Mouse (Mus musculus) kidney, postnatal 4 days (tissue): Measurements from ENCODE around the gene Hadh.
A peak's percentile ranks its signal among the peaks of the same experiment; 100 is the strongest.

Source experiments
- DNase-seq, 2 experiments: peaks; one replicate each; pipeline ENCODE4 v3.0.0; 2021; ENCODE audit warnings: mixed read lengths in 2 of 2

The Hadh gene

GRCm38 (mm10) chr3:131271559-131272373 lies at the start of gene Hadh:
Gene Hadh, minus strand, starts transcription at chr3:131272101.
- peak; percentile 92 to 95 for DNase-seq

GRCm38 (mm10) chr3:131320184-131320583 lies 48.3 kb upstream of the Hadh start:
- peak; percentile 89 to 90 for DNase-seq

- no peak for DNase-seq
These were observed 46.3 kb upstream of the Hadh start for GRCm38 (mm10) chr3:131318211-131318610.

- no peak for DNase-seq
These were observed 45.2 kb upstream of the Hadh start for GRCm38 (mm10) chr3:131317126-131317525.

GRCm38 (mm10) chr3:131315957-131316510 lies 44.1 kb upstream of the Hadh start:
- no peak for DNase-seq

- no peak for DNase-seq
These were observed 40.4 kb upstream of the Hadh start for GRCm38 (mm10) chr3:131312340-131312739.

GRCm38 (mm10) chr3:131310572-131310971 lies 38.7 kb upstream of the Hadh start:
- no peak for DNase-seq

- no peak for DNase-seq
These were observed 35.9 kb upstream of the Hadh start for GRCm38 (mm10) chr3:131307811-131308210.

GRCm38 (mm10) chr3:131306255-131306654 lies 34.4 kb upstream of the Hadh start:
- DNase-seq: no peak

GRCm38 (mm10) chr3:131303320-131303714 lies 31.4 kb upstream of the Hadh start:
- DNase-seq: no peak

- DNase-seq: peak; percentile 90 to 94
These were observed 30.8 kb upstream of the Hadh start, which contains the start of gene Cyp2u1 for GRCm38 (mm10) chr3:131302452-131303319. Gene Cyp2u1, minus strand, starts transcription at chr3:131303227.

GRCm38 (mm10) chr3:131299908-131300307 lies 28.0 kb upstream of the Hadh start:
- no peak for DNase-seq

GRCm38 (mm10) chr3:131299078-131299477 lies 27.2 kb upstream of the Hadh start:
- DNase-seq: no peak

GRCm38 (mm10) chr3:131296893-131297292 lies 25.0 kb upstream of the Hadh start:
- DNase-seq: no peak

GRCm38 (mm10) chr3:131295513-131296200 lies 23.8 kb upstream of the Hadh start:
- no peak for DNase-seq

GRCm38 (mm10) chr3:131294503-131294902 lies 22.6 kb upstream of the Hadh start:
- DNase-seq: no peak

GRCm38 (mm10) chr3:131292959-131293358 lies 21.1 kb upstream of the Hadh start:
- no peak for DNase-seq

GRCm38 (mm10) chr3:131292349-131292748 lies 20.4 kb upstream of the Hadh start:
- DNase-seq: no peak

- no peak for DNase-seq
These were observed 20.0 kb upstream of the Hadh start for GRCm38 (mm10) chr3:131291890-131292289.

- DNase-seq: no peak
These were observed 2.2 kb upstream of the Hadh start for GRCm38 (mm10) chr3:131274151-131274550.

GRCm38 (mm10) chr3:131272374-131273100 lies 636 bp upstream of the Hadh start:
- DNase-seq: peak in 1 of 2 experiments; percentile 35

GRCm38 (mm10) chr3:131271157-131271556 lies 744 bp downstream of the Hadh start:
- DNase-seq: peak; percentile 76 to 86
